Mouse (Mus musculus): ENCODE results near the gene Cfap43. TPM values are rescaled to one million over a fixed set of nuclear protein-coding genes. Genes with fewer than 3 reads are reported as not detected.

Cfap43 gene
- polyA plus RNA-seq, 2 experiments from 2014 or later: 0.10 to 0.75 TPM

DNA sequence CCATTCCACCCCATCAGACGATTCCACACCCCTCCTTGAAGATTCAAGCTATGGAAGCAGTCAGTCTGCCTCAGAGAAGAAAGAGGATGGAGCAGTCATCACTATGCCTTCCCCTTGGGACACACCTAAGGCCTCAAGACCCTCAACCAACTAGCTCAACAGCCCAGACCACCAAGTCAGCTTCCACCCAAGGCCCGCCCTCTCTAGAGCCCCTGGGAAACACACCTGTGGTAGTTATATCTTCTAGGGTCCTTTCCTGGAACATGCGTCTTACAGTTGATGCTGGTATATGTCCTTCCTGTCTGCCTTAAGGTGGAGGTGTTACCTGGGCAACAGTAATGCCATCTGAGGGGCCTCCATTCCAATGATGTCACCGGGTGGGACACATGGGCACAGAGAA is 4.9 kb downstream of the Cfap43 start:
- ATAC-seq: no peak

DNA sequence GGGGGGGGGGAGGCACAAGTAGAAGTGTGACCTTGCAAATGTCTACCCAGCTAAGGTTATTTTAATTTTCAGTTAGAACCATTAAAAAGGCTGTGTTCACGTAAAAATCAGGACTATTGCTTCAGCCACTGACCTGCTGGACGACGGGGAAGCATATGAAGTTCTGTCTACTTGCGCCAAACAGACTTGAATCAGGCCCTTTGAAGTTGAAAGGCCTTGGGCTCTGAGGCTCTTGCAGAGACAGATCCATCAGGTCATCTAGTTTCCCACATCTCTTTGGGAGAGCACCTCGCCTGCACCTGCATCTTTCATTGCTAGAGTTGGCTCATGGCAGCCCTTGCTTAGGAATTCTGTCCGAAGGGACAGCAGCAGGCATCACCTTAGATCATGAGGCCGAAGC is 5.7 kb downstream of the Cfap43 start:
- no peak for ATAC-seq

DNA sequence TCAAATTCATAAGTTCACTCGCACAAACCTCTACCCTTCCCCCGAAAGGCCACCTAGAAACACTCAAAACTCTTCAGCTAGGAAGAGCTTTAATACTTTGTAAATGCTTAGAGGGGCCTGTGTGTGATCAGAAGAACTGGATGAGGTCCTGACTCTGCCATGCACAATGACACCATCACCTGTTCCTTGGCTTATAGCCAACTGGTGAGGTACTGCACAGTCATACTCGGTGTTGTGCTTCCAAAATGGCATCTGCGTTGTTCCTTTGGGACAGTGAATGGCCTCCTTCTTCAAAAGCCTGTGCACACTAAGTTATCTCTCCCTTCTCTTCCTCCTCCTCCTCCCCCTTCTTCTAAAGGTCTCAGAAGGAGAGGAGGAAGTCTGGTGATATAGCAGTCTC is 8.3 kb downstream of the Cfap43 start:
- ATAC-seq: peak; percentile 40

DNA sequence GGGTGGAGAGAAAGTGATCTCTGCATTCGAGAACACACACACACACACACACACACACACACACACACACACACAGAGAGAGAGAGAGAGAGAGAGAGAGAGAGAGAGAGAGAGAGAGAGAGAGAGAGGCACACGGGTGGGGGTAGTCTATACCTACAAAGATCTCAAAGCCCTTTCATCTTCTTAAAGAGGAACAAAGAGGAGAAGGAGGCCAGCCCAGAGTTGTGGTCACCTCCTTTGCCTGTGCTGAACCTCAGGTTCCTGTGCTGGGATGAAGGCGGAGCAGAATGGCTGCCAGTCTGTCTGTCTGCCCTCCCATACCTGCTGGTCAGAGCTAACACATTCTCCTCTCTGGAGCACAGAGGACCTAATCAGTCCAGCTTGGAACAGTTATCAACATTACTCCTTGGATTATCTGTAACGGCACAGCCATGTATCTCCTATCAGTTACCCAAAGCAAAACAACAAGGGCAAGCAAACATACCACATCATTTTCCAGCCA is 8.9 kb downstream of the Cfap43 start:
- ATAC-seq: peak; percentile 80

DNA sequence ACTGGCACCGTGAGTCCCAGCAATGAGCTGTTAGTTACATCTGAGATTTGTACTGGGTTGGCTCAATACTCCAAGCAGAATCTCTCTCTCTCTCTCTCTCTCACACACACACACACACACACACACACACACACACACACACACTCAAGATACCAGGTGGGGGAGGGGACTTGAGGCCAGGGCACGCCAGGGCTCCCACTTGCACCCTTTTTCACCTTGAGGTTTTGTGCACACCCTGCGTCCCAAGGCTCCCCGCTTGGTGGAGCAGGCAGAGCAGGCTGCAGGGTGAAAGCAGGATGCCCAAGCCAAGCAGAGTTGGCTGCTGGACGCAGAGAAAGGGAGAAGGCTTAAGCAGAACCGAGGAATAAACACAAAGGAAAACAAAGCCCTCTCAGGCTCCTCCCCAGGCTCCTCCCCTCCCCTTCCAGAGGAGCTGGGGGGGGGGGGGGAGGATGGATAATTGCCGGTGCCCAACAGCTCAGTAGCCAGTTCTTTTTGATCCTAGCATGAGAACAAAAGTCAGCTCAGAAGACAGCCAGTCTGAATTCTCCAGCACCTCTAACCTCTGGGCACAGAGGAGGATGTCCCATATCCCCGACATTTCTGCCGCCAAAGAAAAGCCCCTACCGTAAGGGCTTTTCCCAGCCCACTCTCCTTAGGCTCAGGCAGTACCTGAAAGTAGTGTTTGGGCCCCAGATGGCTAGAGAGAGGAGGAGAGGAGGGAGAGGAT is 9.5 kb downstream of the Cfap43 start:
- peak; percentile 53 for ATAC-seq

DNA sequence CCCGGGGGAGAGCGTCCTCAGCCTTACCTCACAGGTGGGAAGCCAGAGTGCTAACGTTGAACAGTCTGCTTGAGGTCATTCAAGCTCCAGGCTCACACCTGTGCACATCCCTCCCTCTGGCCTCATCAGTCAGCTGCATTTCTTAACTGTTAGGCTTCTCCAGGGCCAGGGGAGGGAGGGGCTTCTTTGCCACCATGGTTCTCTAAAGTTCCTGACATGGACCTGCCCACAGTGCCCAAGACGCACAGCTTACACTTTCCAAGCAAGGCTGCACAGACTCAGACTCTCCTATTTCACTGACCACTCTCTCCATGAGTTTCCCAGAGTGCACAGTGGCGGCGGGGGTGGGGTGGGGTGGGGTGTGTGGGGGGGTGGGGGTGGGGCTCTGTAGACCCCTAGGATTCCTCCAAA is 10.1 kb downstream of the Cfap43 start:
- no peak for ATAC-seq

DNA sequence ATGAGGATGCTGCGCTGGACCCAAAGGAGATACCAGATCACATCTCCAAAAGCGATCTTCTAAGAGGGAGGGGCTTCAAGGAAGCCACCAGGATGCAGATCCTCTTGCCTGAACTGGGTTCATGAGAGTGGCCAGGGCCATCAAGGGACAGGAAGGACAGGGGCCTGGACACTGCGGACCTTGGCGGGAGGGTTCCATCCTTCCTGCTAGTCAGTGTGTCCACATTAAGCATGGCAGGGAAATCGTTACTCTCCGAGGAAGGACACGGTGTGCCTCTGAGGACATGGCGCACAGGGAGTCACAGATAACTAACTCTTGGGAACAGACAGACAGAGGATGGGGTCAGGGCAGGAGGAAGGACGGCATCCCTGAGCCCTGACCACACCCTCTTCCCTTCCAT is 11.5 kb downstream of the Cfap43 start:
- no peak for ATAC-seq

DNA sequence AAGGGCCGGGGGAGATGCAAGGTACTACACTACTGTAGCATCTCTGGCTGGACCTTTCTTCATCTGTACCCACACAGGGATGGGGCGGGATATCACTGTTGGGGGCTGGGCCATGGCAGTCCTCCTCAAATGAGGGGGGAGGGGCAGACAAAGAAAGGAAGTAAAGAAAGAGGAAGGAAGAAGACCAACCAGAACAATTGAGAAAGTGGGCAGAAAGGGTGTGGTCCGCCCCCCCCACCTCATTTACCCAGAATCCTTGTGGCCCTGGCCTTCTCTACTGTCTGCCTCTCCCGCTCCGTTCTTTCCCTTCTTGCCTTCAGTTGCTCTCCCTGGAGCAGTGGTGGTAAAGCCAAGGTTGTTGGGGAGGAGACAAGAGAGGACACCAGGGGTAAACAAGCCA is 13.5 kb downstream of the Cfap43 start:
- ATAC-seq: no peak

DNA sequence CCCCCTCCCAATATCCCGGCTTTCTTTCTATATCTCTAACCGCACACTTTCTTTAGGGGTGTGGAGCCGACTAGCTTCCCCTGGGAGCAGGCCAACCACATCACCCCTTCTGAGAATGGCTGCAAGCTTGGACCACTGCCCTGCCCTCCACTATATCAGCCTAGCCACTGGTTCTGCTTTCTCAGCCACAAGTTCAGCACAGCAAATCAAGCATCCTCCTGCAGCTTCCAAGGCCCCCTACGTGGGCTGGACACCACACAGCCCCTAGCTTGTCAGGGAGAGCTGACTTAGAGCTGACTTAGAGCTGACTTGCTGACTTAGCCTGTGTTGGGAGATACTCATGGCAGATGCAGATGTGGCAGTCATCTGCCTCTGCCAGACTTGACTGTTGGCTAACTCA is 14.0 kb downstream of the Cfap43 start:
- no peak for ATAC-seq

DNA sequence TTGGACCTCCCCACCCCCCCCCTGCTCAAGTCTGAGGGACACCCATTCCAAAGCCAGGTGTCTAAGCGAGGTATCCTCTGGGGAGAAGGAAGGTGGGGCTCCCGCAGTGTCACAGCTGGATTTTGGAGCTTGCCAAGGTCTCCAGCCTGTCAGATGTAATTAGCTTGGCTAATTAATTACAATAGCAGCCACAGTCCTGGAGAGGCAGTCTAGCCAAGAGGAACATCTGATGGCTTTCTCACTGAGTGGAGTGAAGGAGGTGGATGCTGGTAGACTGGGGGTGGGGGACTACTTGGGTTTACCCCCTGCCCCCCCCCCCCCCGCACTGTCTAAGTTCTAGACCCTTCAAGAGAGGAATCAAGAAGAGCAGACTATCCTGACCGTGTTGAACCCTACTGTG is 15.4 kb downstream of the Cfap43 start:
- no peak for ATAC-seq

DNA sequence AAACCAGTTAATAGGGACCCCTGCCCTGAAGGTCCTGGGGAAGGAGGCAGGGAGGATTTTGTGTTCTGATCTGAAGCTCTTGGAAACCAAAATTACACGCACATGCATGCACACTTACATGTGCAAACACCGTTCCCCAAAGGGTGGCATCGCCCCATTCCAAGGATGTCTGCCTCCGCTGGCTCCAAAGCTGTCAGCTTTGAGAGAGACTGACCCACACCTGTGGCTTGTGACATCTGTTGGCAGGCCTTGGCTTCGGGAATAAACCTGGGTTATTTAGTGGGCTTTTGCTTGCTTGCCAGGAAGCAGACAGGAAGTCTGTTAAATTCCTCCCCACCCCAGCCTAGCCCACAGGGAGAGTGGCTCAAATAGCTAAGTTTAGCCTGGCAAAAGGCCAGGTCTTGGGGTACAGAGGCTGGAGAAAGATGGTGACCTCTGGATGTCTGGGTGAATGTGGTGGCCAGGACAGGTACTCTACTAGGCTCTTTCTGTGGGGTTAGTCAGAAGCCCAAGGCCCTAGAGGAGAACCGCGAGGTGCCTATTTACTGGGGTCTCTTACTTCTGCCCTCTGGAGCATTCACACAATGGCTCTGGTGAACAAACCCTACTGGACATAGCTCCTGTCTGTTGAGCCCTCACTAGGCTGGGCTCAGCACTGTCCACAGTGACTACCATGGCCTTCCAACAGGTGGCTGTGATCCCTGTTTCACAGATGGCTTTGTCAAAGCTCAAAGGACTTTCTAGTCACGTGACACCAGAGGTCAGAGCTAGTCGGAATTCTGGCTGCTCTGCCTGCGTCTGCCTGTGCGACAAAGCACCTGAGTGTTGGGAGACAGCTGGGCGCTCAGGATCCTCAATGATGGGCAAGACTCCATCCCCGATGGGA is 16.5 kb downstream of the Cfap43 start:
- no peak for ATAC-seq

DNA sequence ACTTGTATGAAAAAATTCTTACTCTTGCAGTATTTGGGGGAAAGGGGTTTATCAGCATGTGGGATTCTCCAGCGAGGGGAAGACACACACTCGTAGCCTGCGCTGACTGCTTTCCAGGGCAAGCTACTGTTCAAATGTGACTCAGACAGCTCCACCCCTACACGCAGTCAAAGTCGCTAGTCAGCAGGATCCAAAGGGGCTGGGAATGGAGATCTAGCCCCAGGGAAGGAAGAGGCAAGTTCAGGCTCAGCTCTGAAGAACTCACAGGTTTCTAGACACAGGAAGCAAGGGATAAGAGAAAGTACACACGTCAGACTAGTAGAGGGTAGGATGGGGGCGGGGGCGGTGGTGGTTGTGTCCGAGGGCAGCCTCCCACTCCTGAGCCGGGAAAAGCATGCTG is 18.5 kb downstream of the Cfap43 start:
- no peak for ATAC-seq

DNA sequence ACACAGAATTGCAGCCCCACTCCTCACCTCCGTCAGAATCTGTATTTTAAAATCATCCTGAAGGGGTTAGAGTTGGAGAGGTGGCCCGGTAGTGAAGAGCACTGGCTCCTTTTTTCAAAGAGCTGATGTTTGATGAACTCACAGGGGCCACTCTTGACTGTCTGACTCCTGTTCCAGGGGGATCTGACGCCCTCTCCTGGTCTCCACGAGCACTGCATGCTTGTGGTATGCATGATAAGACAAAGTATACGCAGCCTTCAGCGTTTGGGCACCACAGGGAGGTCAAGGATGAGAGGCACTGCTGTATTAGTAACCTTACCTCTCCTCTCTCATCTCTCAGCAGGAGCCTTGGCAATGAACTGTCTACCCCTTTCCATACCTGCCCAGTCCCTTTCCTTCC is 19.1 kb downstream of the Cfap43 start:
- ATAC-seq: no peak

DNA sequence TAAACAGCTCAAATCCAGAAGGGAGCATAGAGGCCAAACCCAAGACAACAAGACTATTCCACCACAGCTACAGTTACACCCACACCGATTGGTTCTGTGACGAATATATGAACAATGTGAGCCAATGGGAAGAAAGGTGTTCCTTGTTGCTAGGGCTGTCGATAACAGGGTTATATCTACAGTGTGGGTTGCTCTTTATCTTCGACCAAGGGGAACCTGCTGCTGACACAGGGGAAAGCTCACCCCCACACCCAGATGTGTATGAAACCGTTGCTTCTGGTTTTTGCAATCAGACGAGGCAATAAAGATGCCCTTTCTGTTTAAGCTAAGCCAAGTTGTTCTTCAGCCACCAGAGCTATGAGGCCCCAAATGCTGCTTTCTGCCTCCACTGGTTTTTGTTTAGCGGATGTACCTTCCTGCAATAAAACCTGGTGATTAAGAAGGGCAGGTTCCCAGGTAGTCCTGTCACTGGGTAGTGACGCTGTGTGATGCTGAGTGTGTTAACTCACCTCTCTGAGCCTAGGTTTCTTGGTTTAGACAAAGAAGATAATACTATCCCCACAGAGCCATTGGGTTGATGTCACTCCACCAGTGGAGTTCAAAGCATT is 20.5 kb downstream of the Cfap43 start:
- ATAC-seq: peak; percentile 79

DNA sequence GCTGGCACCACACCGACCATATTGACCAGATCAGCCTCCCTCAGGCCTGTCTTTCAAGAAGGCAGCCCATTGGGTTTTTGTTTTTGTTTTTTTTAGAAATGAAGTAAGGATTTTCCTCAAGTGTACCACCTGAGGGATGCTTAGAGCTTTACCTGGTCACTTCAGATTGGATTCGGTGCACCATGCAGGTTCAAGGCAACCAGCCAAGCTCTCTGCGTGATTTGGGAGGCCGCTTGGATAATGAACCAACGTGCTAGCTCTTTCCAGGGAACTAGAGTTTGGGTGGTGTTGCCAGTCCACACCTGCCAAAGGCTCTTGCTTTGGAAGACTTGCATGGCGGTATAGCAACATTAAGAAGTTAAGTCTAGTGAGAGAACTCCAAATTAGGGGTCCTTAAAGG is 26.0 kb downstream of the Cfap43 start:
- ATAC-seq: no peak

DNA sequence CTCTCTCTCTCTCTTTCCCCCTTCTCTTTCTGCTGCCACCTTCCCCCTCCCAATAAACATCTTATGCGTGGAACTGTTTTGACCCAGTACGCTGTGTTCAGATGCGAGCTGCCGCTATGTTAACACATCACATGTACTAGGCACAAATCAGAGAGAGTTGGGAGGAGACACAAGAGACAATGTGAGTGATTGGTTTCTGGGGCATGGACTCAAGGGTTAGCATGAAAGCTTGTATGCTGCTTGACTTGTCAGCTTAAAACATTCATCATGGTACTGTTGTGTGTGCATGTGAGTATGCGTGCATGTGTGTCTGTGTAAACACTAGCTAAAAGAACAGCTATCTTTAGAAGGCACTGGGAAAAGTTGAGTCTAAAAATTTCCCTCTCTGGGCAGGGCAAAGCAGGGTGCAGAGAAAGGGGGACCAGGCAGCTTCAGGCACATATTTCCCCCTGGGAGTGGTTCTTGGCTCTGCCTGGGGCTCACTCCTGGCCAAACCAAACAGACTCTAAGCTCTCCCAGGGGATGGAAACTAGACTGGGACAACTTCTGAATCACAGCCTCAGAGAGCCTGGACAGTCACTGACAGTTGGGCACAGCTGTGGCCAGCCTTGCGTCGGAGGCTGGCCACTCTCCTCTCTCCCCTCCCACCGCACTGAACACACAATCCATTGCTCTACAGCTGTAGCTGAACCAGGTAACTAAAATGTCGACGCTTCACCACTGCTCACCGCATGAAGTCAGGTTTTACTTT is 27.4 kb downstream of the Cfap43 start:
- no peak for ATAC-seq

DNA sequence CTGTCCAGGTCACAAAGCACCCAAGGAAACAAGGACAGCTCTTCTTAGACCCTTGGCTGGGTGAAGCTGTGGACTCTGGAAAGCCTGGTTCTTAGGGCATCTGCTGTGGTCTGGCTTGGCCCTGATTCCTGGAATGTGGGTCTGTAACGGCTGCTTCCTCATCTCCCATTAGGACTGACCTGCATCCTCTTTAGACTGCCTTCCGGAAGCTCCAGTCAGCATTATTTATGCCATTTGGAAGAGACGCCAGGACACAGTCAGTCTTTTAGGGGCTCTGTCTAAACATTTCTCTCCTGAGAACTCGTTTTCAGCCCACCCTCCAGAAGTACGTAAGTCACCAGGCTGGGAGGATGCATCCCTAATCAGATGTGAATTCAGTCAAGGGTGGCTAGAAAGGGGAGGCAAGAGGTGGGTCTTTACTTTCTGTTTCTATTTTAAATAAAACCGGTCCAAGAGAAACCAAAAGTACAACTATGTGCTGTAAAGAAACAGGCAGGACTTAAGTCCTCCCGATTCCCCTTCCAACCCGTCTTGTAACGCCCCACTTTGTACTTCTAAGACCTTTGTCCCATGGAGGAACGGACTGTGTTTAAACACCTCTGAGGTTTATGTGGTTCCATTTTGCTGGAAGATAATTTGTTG is 28.5 kb downstream of the Cfap43 start:
- peak; percentile 71 for ATAC-seq

DNA sequence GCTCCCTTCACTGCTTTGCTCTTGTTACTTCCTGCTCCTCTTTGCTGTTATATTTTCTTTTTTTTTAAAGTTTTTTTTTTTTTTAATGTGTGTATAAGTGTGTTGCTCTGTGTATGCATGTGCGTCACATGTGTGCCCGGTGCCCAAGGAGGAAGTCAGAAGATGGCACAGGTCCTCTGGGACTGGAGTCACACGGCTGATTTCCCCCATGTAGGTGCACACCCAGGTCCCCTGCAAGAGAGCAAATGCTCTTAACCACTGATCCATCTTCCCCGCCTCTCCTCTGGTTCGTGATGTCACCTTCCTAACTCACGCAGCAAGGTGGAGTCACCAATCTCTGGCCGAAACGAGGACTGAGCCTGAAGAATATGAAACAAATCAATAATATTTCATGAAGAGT is 31.1 kb downstream of the Cfap43 start:
- ATAC-seq: peak; percentile 33

DNA sequence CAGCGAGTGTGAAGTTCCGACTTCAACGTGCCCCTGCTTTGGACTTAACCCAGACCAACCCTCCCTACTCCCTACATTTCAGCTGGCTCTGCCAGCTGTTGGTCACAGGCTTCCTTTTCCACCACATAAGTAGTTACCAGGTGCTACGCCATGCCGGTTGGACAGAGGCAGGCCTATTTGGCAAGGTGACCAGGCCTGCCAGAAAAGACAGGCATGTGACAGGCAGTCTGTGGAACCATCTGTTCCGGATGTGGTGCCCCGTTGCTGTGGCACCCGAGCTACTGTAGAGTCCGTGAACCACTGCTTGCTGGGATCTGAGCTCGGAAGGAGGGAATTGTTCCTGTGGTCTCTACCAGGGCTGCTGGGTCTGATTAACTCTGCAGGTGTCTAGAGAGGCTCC is 31.7 kb downstream of the Cfap43 start:
- ATAC-seq: peak; percentile 70

DNA sequence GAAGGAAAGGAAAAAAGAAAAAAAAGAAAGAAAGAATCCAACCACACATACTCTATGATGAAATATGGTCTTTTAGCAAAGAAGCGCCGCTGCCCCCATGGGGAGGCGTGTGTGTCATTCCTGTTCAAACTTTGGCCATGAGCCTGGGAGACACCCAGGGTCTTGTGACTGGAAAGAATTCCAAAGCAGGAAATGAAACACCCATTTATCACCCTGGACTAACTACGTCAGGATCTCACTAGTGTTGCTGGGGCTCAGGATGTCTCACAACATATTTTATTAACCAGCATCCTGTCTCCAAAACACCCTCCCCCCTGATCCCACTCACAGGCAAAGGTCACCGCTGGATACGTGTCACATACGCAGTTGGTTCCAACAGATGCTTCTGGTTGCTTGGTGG is 32.5 kb downstream of the Cfap43 start:
- peak; percentile 7 for ATAC-seq

DNA sequence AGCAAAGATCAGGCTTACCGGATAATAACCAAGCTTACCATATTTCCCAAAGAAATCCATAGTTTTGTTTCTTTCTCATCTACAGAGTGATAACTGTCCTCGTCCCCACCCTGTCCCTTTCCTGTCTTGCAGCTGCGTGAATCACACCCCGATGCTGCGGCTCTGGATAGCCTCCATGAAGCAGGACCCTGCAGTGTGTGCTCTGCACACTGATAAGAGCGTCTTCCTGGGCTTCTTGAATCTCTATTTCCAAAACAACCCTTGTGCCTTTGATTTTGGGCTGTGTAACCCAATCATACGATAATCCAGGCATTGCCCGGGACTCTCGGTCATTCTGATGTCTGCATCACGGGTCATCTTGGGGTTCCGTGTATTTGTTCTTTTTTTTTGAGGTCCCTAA is 33.2 kb downstream of the Cfap43 start:
- ATAC-seq: no peak

DNA sequence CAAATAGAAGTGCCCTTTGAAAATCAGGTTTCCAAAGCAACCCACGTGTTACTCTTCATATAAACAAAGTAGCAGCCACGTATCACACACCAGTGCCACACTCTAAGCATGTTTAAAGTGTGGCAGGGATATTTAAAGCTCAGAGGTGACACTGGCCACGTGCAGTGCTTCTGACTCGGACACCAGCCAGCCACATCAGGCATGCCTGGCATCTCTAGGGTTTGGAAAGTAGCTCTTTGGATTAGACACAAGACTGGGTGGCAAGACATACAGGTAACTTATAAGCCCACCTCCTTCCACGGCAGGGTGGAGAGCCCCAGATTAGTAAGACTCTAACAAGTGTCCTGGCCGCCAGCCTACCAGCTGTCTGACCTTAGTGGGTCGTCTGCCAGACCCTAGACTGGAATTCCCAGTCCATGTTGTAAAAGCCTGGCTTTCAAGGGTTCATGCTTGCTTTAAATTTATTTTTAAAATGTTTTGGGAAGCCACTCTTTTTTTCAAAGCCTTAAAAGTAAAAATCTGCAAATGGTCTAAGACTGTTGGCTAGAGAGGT is 33.8 kb downstream of the Cfap43 start:
- no peak for ATAC-seq
